Mouse (Mus musculus): Measurements from ENCODE around the gene Soat1. TPM values are rescaled to one million over a fixed set of nuclear protein-coding genes. Genes with fewer than 3 reads are reported as not detected.
"Not testable (repeated sequence)": the region's sequence is repeated elsewhere in the genome, so short reads cannot be mapped to it uniquely, and the experiment has no call there.

The Soat1 gene
- total RNA-seq (2018; cell fraction: chromatin; rRNA removed), result 100 to 1,000 TPM in 21 of 26 experiments, 10 to 100 TPM in 5; 34.6 to 696 (median 309) TPM
- total RNA-seq (2018; cell fraction: cytosol; rRNA removed), result 100 to 1,000 TPM; 399 to 863 (median 568) TPM
- total RNA-seq (2018; cell fraction: nucleus; rRNA removed), result 100 to 1,000 TPM in 25 of 26 experiments, 10 to 100 TPM in 1; 95.3 to 878 (median 543) TPM
- polyA plus RNA-seq (2018), result 326 to 439 TPM (median 351 TPM) in 3 replicates

DNA sequence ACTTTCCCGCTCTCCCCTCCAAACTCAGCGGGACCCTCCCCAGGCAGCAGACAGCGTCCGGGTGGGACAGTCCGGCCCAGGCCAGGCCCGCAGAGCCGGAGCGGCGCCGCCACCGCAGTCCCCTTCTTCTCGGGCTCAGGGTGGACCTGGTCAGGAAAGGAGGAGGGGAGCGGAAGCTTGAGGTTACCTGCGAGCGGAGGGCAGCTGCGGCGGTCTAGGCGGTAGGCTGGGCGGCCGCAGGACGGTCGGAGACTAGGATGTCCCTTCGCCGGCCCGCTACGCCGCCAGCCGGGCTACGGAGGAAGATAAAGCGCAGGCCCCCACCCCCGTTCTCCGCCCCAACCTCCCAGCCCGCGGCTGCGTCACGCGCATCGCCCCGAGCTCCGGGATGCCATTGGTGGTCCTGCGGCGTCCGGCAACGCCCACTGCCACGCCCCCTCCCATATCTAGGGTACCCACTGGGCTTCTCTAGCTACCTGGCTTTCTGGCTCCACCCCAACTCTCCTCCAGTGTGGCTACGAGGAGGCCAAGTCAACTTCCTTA is at the start of gene Soat1:
Gene Soat1 (minus strand): TSS at position 371 of the 543 bp plus-strand sequence.
- Histone ChIP-seq H3K27ac (peak within 1 kb of the TSS; percentile 99), H3K36me3 (ENCODE audit: inconsistent target) (no peaks in the 10 kb centered on the region), H3K4me3 (ENCODE audit: inconsistent target) (peak within 1 kb of the TSS; percentile 72), H3K79me2 (ENCODE audit: inconsistent target) (peaks cover 45% of the 10 kb centered on the region)
- under 1% methylated on average over 40 of the region's 46 CpGs for whole genome bisulfite sequencing (ENCODE audit: missing documents)

DNA sequence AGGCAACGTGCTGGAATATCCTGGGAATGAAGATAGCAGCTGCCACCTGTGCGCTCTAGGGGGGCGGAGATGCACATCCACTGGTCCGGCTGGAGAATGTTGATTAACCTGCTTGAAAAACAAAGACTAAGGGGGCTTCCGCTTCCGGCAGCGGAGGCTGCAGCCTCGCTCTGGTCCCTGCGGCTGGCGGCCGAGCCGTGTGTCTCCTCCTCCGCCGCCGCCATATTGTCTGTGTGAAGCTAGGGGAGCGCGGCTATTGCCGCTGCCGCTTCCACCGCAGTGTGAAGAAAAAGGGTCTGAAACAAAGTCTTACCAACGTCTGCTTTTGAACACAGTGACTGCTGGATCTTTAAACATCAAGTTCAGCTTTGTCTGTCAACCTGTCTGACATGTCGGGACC is 49.7 kb upstream of the Soat1 start, which contains the start of gene Gm10031:
Gene Gm10031 (plus strand): TSS at position 171 of the 400 bp plus-strand sequence.
- not testable (repeated sequence) for H3K36me3 ChIP-seq (ENCODE audit: inconsistent target); H3K4me3 ChIP-seq (ENCODE audit: inconsistent target); H3K27ac ChIP-seq; H3K79me2 ChIP-seq (ENCODE audit: inconsistent target)
- 96% methylated on average over 7 of the region's 22 CpGs for WGBS (ENCODE audit: missing documents)

DNA sequence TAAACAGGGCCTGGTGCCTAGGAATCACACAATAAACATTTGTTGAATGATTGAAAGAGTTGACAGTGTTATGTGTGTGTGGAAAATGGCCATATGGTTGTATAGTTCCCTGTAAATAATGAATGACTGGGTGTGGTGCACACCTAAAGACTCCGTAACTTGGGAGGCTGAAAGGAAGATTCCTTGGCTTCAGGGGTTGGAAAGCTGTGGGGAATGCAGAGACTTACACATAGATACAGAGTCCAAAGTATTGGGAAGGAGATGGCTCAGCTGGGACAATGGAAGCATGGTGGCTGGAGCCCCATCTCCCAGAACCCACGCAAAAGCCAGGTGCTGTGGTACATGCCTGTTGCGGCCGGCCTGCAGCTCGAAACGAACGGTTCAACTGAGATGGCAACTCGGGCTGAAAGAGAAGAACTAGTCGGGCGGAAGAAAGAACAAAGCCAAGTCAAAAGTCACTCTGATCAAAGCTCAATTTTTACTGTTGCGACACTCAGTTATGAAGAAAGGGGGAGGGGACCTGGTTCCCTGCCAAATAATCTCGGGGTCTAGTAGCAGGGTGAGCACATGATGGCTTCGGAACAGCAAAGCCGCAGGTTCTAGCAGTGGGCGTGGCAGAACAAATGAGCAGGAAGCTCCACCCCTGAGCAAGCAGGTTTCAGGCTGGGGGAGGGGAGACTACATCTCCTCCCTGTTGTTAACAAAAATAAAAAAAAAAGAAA is 47.8 kb upstream of the Soat1 start:
- 45% methylated on average over 11 of the region's 15 CpGs for WGBS (ENCODE audit: missing documents)
- Histone ChIP-seq H3K27ac (no peak overlapping the region), H3K79me2 (ENCODE audit: inconsistent target) (no peaks in the 10 kb centered on the region), H3K4me3 (ENCODE audit: inconsistent target) (no peak overlapping the region), H3K36me3 (ENCODE audit: inconsistent target) (no peaks in the 10 kb centered on the region)

DNA sequence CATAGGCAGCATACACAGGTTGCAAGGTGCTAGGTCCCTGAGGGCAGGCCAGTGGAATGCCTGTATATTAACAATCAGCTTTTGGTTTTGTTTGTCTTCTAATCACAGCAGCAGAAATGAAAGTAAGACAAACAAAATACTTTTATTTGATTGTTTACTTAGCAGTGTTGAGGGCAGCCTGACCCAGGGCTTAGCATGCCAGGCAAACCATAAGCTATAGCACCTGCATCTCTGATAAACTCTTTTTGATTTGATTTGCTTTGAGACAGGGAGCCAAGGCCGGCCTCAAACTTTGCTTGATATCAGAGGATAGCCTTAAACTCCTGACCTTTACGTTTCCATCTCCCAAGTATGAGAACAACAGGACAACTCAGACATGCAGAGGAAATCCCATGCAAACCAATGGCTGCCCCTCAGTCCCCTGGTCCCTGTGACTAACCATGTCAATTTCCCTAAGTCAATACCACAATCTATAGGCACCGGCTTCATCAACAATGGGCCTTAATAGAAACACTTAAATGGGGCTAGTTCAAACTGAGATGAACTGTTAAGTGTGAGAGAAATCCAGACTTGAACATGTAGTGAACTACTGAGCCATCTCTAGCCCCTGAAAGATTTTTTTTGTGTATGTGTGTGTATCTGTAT is 46.1 kb upstream of the Soat1 start:
- H3K27ac ChIP-seq, result no peak overlapping the region
- WGBS (ENCODE audit: missing documents), result 93% methylated on average over 3 of the region's 3 CpGs
- H3K4me3 ChIP-seq (ENCODE audit: inconsistent target), result no peak overlapping the region
- H3K79me2 ChIP-seq (ENCODE audit: inconsistent target), result no peaks in the 10 kb centered on the region
- H3K36me3 ChIP-seq (ENCODE audit: inconsistent target), result no peaks in the 10 kb centered on the region

DNA sequence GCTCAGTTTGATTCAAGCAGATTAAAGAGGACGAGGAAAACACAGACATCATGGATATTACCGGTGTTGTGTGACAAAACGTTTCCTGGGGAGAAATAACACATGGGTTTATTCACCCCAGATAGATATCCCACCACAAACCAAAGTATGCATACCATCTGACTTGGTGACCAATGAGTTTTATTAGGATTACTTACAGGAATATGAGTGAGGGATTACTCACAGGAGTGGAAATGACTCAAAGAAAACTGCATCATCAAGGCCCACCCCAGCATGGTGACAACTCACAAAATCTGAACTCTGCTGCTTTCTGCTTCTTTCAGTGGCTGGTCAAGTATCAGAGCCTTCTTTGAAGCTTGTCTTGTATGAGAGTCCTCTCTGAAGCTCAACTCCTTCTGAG is 33.6 kb upstream of the Soat1 start:
- Histone ChIP-seq H3K27ac (no peak overlapping the region), H3K79me2 (ENCODE audit: inconsistent target) (no peaks in the 10 kb centered on the region), H3K4me3 (ENCODE audit: inconsistent target) (no peak overlapping the region), H3K36me3 (ENCODE audit: inconsistent target) (no peaks in the 10 kb centered on the region)
- 94% methylated on average over 3 of the region's 3 CpGs for WGBS (ENCODE audit: missing documents)

DNA sequence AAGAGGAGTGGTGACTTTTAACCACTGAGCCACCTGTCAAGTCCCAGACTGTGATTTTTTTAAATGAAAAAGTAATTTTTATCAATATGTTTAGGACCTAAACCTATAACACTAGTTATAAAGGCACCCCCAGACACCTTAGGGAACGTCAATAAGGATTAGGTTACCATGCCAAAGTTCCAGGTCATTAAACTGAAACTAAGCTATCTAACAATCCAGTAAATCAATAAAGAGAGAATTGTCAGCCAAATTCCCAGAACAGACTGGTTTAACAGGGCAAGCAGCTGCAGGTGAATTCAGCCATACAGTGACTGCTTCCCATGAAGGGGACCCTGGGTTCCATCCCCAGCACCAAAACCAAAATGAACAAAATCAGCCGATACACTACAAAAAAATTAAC is 31.8 kb upstream of the Soat1 start:
- Histone ChIP-seq H3K79me2 (ENCODE audit: inconsistent target) (no peaks in the 10 kb centered on the region), H3K4me3 (ENCODE audit: inconsistent target) (no peak overlapping the region), H3K27ac (no peak overlapping the region), H3K36me3 (ENCODE audit: inconsistent target) (no peaks in the 10 kb centered on the region)
- 93% methylated on average over 2 of the region's 2 CpGs for WGBS (ENCODE audit: missing documents)

DNA sequence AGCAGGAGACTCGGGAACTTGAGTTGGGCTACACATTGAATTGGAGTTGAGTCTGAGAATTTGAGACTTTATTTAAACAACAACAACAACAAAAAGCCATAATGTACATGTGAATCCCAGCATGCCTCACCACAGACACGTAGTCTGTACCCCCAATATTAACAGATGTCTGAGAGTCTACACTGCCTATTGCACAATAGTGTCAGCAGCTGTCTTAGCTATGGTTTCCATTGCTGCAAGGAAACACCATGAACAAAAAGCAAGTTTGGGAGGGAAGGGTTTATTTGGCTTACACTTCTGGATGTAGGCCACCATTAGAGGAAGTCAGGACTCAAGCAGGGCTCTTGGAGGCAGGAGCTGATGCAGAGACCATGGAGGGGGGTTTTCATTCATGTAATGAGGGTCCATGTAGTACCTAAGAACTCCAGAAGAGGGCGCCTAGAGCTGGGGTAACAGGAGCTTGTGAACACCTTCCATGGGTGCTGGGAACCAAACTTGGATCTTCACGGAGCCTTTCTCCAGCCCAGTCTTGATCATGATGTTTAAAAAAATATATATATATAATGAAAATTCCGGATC is 30.9 kb upstream of the Soat1 start:
- 71% methylated on average over 5 of the region's 5 CpGs for WGBS (ENCODE audit: missing documents)
- Histone ChIP-seq H3K27ac (no peak overlapping the region), H3K79me2 (ENCODE audit: inconsistent target) (no peaks in the 10 kb centered on the region), H3K4me3 (ENCODE audit: inconsistent target) (no peak overlapping the region), H3K36me3 (ENCODE audit: inconsistent target) (no peaks in the 10 kb centered on the region)

DNA sequence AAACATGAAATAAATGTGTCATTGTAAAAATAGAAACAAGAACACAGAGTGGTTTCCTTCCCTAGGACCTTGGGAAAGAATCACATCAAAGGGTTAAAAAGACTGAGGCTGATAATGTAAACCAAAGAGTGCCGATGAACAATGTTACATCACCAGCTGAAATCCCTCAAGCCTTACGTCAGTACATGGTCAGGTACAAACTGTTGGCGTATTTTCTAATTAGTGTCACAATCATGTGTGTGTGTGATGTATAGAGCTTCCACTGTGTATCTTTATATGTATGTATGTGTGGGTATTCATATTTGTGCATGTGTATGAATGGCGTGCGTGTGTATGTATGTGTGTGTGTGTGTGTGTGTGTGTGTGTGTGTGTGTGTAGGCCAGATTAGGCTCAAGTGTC is 22.8 kb upstream of the Soat1 start:
- Histone ChIP-seq H3K79me2 (ENCODE audit: inconsistent target) (no peaks in the 10 kb centered on the region), H3K4me3 (ENCODE audit: inconsistent target) (no peak overlapping the region), H3K27ac (no peak overlapping the region), H3K36me3 (ENCODE audit: inconsistent target) (no peaks in the 10 kb centered on the region)
- 80% methylated on average over 5 of the region's 5 CpGs for WGBS (ENCODE audit: missing documents)

DNA sequence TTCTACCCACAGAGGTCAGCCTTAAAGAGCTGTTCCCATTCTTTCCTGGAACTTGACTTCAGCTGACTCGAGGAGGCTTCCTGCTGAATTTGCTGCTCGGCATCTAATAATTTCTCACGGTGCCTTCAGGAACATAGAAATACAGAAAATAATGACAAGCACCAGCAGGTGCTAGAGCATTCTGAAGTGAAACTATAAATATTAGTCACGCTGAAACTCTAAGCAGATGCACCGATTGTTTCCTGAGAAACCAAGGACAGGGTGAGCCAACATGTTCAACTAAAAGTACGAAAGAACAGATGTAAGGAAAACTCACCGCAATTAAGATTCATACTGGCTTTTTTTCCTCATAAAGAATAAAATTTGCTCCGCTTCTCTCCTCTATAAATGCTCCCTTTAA is 20.9 kb upstream of the Soat1 start:
- no peaks in the 10 kb centered on the region for H3K79me2 ChIP-seq (ENCODE audit: inconsistent target)
- no peak overlapping the region for H3K4me3 ChIP-seq (ENCODE audit: inconsistent target)
- H3K27ac ChIP-seq, result no peak overlapping the region
- 91% methylated on average over 8 of the region's 8 CpGs for WGBS (ENCODE audit: missing documents)
- H3K36me3 ChIP-seq (ENCODE audit: inconsistent target), result no peaks in the 10 kb centered on the region

DNA sequence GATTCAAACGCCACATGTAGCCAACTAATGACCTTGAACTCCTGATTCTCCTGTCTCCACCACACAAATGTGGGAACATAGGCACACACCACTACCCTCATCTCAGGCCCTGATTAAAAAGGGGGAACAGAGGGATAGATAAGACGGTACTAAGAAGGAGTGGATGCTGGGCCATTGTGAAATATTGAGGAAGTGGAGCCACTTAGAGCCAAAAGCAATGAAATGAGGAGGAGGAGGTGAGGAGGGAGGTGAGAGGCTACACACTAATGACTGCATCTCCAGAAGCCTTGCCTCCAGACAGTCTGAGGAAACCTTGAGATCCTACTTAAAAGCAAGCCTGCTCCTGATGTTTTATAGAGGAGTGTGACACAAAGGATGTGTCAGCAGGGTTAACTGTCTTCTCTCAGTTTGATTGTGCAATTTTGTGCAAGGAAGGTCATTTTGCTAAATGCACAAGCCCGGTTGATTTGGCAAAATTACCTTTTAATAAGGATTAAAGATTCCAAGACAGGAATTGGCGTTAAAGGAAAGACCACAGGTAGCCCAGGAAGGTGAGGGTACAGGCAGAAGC is 17.2 kb upstream of the Soat1 start:
- H3K27ac ChIP-seq, result no peak overlapping the region
- WGBS (ENCODE audit: missing documents), result 43% methylated on average over 4 of the region's 4 CpGs
- no peaks in the 10 kb centered on the region for H3K36me3 ChIP-seq (ENCODE audit: inconsistent target)
- H3K79me2 ChIP-seq (ENCODE audit: inconsistent target), result no peaks in the 10 kb centered on the region
- H3K4me3 ChIP-seq (ENCODE audit: inconsistent target), result no peak overlapping the region

DNA sequence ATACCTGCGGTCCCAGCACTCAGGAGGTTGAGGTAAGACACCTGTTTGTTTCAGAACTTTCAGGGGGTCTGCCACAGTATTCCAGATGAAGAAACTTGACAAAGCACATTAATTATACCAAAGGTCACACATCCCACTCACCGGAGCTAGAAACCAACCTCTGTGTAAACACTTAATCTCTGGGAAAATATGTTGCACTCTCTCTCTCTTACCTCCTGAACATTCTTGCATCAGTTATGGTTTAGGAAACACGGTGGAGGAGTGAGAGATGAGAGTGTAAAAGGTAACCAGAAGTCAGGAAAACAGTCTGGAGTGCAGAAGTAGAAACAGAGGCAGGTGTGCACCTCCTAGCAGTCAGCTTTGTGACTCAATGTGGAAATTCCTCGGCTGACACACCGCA is 13.9 kb upstream of the Soat1 start:
- no peaks in the 10 kb centered on the region for H3K36me3 ChIP-seq (ENCODE audit: inconsistent target)
- WGBS (ENCODE audit: missing documents), result 91% methylated on average over 5 of the region's 5 CpGs
- no peak overlapping the region for H3K27ac ChIP-seq
- no peak overlapping the region for H3K4me3 ChIP-seq (ENCODE audit: inconsistent target)
- no peaks in the 10 kb centered on the region for H3K79me2 ChIP-seq (ENCODE audit: inconsistent target)

DNA sequence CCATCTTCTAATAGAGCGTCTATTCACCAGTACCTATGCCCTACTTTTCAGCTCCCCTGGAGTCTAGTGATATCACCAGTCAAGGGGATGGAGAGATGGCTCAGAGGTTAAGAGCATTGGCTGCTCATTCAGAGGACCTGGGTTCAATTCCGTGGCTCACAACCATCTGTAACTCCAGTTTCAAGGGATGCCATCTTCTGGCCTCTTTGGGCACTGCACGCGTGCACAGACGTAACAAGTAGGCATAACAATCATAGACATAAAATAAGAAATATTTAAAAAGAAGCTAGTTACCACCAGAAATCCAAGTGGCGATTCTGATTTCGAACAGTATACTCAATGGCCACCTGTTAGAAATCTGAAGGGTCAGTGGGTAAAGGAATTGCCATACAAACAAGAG is 13.4 kb upstream of the Soat1 start:
- no peaks in the 10 kb centered on the region for H3K36me3 ChIP-seq (ENCODE audit: inconsistent target)

DNA sequence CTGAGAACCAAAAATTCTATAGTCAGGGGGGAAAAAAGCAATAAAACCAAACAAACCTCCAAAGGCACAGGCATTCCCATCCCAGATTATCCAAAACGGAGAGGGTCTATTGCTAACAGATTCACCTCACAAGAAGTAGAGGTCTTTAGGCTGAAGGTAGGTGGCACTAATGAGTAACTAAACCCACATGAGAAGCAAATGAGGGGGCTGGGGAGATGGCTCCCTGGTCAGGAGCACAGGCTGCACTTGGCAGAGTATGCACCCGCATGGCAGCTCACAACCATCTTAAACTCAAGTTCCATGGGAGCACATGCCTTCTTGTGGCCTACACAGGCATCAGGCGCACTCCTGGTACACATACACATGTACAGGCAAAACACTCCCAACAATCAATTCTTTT is 7.7 kb upstream of the Soat1 start:
- H3K4me3 ChIP-seq (ENCODE audit: inconsistent target), result no peak overlapping the region
- H3K36me3 ChIP-seq (ENCODE audit: inconsistent target), result no peaks in the 10 kb centered on the region
- H3K79me2 ChIP-seq (ENCODE audit: inconsistent target), result no peaks in the 10 kb centered on the region
- no peak overlapping the region for H3K27ac ChIP-seq
- WGBS (ENCODE audit: missing documents), result 94% methylated on average over 3 of the region's 3 CpGs

More for the DNA sequence above, 13.4 kb upstream of the Soat1 start:
- WGBS (ENCODE audit: missing documents), result 99% methylated on average over 6 of the region's 7 CpGs
- no peak overlapping the region for H3K4me3 ChIP-seq (ENCODE audit: inconsistent target)
- no peaks in the 10 kb centered on the region for H3K79me2 ChIP-seq (ENCODE audit: inconsistent target)
- no peak overlapping the region for H3K27ac ChIP-seq

DNA sequence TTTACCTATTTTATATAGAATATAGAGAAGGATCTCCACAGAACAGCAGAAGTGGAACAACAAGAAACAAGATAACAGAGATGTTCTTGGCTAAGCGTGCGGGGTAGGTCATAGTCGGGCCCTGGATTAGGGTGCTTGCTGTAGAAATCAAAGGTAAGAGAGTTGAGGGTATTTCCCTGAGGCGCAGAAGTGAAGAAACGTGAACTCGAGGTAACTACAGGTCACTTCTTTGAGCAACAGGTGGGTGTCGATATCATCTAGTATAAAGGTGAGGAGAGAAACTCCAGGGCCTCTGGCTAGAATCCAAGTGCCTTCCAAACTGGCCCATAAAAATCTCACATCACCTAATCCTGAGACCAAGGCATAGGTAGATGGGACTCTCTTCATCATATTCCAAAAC is 2.4 kb upstream of the Soat1 start:
- peaks cover 24% of the 10 kb centered on the region for H3K79me2 ChIP-seq (ENCODE audit: inconsistent target)
- no peaks in the 10 kb centered on the region for H3K36me3 ChIP-seq (ENCODE audit: inconsistent target)
- H3K27ac ChIP-seq, result no peak overlapping the region
- 95% methylated on average over 7 of the region's 7 CpGs for WGBS (ENCODE audit: missing documents)
- H3K4me3 ChIP-seq (ENCODE audit: inconsistent target), result no peak overlapping the region

Measured in macrophage (primary cell).